Mouse (Mus musculus): ENCODE measurements around the gene Prcc.

Gene Prcc

DNA sequence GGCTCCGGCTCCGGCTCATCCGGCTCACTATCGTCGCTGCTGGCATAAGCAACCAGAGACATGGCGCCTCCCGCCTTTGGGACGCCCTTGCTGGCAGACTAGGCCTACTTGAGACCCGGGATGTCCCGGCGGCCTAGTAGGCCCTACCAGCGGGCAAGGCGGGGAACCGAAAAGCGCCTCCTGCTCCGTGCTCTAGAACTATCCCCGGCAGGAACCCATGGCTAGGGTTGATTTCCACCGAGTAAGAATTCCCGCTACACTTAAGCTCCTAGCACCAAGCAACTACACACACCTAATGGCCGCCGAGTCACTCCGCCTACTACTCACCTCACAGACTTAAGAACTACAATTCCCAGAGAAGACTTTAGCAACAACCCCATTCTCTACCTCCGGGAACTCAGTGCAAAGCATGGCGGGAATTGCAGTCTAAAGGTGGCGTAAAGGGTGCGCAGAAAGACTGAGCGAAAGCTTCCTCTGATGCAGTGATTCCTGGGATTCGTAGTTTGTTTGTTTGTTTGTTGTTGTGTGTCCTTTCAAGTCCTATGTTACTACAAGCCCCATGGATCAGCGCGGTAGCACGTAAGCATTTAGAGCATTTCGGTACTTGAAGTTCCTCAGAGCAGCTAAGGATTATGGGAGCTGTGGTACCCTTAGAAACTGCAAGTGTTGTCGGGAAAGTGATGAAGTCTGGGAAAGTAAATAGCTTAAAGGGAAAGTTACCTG is at the start of gene Prcc:
Prcc (minus strand) TSS at position 328 of the 723 bp plus-strand sequence.
- peak; percentile 98 for DNase-seq (ENCODE audit: low read depth)

DNA sequence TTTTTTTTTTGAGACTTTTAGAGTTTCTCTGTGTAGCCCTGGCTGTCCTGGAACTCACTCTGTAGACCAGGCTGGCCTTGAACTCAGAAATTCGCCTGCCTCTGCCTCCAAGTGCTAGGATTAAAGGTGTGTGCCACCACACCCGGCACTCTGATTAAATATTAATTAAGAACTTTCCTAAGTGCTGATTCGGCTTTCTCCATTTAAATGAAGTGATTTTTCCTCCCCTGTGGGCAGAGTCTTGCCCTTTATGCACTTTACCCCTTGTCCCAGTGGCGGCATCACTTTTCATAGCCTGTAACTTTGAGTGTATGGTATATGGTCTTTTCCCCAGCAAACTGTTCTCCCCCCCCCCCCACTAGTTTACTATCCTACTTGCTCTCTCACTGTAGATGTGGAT is 49.8 kb upstream of the Prcc start:
- DNase-seq (ENCODE audit: low read depth): no peak

DNA sequence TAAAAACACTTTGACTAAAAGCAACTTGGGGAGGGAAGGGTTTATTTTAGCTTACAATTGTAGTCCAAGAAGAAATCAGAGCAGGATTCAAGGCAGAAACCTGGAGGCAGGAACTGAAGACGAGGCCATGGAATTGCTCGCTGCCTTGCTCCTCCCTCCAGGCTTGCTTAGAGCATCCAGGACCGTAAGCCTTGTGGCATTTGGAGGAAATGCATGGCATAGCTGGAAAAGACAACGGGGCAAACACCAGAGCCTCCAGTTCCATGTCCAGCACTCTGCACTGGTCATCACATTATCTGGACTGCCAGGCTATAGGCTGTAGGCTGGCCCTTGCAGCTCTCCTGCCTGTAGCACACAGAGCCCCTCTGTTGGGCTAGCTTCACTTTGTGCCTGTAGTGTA is 49.1 kb upstream of the Prcc start:
- DNase-seq (ENCODE audit: low read depth): no peak

DNA sequence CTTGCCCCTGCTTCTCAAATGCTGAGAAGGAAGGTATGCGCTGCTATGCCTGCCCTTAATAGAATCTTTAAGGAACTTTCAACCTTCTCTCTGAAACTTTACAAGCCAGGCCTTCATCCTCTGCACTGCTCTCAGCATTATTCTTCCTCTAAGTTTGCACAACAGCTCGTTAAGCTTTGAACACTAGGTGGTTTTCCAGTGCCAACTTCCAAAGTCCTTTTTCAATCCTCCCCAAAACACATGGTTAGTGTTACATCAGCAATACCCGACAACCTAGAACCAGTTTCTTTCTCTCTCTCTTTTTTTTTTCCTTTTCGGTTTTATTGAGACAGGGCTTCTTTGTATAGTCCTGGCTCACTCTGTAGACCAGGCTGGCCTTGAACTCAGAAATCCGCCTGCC is 48.6 kb upstream of the Prcc start:
- DNase-seq (ENCODE audit: low read depth): no peak

DNA sequence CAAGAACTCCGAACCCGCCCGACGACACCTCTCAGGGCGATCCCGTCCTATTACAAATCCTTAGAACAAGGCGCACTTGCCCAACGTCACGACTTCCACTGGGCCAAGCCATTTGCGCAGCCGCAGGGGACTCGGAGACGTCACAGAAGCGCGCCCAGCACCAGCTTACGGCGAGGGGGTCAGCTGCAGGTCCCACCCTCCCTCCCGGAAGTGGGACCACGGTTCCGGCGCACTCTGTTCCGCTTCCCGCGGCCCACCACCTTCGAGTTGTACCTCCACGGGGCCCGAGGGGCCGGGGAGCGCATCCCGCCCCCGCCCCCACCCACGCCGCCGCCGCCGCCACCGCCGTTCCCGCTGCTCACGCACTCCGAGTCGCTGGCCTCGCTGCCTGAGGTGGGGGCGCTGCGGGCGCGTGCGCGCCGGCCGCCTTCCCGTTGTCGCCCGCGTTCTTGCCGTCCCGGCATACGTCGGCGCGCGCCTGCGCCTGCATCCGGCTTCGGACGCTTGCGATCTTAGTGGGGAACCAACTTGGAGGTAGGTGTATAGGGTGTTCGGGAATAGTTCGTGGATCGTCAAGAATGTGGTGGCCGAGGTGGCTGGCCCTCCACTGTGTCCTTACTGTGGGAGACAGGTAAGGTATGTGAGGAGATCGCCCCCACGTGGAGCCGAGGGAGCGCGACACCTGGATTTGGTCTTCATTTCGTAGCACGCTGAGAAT is 44.8 kb upstream of the Prcc start, which contains the start of the genes Isg20l2 and Rrnad1:
Isg20l2 (plus strand) TSS at position 237 of the 718 bp plus-strand sequence.
Rrnad1 (minus strand) TSS at position 640 of the 718 bp plus-strand sequence.
- peak; percentile 97 for DNase-seq (ENCODE audit: low read depth)

DNA sequence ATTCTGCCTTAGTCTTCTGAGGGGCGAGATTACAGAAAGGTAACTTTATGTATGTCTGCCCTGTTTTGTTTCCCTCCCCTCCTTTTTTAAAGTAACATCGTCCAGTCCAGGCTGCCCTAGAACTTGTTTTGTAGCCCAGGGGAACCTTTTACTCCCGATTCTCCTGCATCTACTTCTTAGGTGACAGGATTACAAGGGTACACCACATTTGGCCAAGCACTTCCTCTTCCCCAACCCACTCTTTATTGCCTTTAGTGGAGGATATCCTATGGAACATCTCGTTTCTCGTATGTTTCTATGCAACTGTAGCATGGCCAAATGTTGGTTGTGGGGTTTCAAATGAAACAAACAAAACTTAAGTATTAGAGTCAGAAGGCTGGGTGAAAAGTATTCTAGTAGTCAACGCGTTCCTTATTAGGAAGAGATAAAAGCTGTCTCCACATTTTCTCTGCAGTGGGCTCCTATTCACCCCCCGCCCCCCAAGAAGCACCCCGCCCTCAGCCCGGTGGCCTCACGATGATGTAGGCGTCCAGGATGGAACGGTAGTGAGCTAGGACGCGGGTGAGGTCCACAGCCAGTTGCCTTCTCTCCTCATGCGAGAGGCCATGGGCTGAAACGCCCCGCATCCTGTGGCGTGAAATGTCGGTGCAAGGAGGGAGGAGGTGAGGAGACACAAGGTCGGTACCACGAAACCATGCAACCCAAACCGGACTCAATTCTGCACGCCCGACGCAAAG is 44.1 kb upstream of the Prcc start:
- DNase-seq (ENCODE audit: low read depth): peak; percentile 21

DNA sequence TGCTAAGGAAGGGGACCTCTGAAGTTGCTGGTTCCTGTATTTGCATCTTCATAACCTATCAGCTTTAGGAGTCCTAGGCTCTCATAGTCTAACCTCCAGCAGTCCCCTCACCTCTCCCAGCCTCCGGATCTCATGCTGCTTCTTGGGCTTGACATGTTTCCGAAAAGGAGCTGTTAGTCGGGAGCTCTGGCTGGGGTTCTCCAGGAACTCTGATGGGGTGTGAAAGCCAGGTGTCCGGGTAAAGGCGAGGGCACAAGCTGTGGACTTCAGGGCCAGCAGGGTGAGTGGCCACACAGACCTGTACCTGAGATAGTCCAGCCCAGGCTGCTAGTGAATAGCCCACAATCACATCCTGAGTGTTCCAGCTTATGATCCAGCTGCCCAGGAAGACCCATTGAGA is 42.0 kb upstream of the Prcc start:
- DNase-seq (ENCODE audit: low read depth): no peak

DNA sequence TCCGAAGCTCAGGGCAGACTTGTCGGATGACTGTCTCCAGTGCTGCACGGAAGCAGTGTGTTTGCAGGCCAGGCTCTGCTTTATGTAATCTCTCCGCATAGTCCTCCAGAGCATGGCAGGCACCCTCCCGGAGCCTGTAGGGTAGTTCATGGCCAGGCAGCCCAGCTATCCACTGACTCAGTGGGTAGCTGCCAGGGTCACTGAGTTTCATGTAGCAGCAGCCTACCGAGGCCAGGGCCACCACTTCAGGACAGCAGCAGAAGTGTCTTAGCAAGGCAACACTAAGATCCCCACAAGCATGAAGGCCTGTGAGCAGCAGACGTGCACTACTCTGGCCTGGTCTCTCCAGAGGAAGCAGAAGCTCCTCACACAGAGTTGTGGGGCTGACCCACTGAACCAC is 39.6 kb upstream of the Prcc start:
- DNase-seq (ENCODE audit: low read depth): no peak

DNA sequence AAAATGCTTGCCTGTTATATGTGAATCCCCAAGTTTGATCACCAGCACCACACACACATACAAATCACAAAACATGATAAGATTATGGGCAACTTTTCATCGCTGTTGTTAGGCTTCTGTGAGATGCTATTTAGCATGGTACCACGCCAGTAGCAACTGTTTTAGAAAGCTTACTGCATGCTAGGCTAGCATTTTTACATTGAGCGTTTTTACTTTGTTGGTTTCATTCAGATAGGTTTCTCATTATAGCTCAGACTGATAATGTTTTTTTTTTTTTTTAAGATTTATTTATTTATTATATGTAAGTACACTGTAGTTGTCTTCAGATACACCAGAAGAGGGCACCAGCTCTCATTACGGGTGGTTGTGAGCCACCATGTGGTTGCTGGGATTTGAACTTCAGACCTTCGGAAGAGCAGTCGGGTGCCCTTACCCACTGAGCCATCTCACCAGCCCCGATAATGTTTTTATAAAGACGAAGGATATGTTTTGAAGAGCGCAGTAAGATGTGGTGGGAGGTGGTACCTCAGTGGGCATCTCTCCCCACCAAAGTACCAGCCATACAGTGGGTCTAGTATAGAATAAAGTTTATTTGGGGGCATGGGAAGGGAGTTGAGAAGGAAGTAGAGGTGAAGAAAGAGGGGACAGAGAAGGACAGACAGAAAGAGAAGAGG is 35.0 kb upstream of the Prcc start:
- DNase-seq (ENCODE audit: low read depth): peak; percentile 31

DNA sequence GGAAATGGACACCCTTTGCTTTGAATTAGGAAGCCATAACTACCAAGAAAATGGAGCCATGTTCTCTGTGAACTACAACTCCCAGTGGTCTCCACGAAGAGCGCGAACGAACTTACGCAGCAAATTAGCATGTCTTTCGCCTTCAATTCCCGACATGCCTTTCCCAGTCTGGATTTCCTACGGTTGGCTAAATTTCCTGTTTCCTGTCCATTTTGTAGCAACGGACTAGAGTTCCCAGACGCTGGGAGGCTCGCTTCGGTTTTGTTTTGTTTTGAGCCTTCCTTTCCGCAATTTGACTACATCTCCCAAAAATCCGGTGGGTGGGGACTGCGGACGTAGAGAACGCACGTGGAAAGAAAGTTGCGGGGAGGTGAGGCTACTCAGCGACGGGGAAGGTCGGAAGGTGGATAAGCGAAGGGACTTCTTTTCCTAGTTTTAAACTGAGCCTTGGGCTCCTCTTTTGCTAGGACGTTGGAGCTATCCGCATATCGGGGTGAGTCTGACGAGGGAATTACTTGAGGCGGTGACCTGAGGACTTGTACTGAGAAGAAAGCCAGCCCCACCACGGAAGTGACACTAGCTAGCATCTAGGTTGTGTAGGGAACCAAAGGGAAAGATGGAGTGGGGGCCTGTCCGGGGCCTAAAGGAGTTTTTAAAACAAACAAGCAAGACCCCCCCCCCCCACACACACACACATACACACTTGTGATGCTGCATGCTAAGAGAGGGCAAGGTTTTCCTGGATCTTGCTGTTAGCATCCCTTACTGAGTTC is 34.1 kb upstream of the Prcc start, which contains the start of gene Mrpl24:
Mrpl24 (plus strand) TSS at position 171 of the 773 bp plus-strand sequence.
- peak; percentile 89 for DNase-seq (ENCODE audit: low read depth)

DNA sequence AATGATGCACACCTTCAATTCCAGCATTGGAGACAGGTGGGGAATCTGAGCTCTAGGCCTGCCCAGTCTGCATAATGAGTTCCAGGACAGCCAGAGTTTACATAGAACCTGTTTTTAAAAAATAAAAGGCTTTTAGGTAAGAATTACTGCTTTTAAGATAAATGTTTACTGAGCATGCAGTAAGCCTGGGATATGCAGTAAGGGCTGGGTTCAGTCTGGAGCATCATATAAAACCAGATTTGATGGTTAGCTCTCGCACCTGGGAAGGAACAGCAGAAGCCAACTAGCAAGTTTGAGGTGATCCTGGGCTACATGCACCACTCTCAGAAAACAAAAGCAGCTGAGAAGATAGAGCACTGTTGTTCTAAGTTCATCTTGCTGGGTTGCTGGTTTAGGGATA is 33.1 kb upstream of the Prcc start:
- DNase-seq (ENCODE audit: low read depth): no peak

DNA sequence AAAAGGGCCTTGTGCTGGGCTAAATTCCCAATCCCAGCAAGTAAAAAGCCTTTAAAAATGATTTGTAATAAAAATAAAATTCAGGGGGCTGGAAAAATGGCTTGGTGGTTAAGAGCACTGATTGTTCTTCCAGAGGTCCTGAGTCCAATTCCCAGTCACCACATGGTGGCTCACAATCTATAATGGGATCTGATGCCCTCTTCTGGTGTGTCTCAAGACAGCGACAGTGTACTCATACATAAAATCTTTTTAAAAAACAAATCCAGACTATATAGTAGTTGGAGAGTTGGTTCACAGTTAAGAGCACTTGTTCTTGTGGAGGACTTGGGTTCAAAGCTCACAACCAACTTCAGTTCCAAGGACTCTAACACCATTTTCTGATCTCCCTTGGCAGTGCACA is 31.6 kb upstream of the Prcc start:
- no peak for DNase-seq (ENCODE audit: low read depth)

DNA sequence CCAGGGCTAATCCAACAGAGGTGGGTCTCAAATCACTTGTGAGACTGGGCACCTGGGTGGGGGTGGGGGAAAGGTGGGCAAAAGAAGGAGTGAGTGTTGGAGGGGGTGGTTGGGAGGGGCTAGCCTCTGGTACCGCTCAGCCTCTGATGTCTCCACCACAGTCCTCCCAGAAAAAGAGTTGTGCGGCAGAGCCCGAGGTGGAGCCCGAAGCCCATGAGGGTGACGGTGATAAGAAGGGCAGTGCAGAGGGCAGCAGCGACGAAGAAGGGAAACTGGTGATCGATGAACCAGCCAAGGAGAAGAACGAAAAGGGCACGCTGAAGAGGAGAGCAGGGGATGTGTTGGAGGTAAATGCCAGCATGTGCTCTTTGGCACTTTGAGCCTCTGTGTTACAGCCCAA is 28.5 kb upstream of the Prcc start:
- no peak for DNase-seq (ENCODE audit: low read depth)

DNA sequence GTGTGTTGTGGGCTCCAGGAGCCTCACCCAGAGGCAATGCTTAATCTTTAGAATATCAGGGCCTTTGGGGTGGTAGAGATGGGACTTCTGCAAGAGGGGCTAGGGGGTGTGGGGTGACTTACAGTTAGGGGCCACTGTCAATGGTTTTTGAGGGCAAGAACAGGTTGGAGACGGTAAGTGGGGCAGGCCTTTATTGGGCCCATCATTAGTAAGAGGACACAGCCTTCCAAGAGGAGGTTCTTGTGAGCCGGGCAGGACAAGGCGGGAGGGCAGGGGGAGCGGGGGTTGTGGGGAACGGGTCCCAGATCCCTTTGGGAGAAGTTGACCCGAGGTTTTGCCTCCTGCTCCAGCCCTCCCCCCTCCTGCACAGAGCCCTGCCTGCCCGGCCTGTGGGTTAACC is 28.1 kb upstream of the Prcc start:
- DNase-seq (ENCODE audit: low read depth): no peak

DNA sequence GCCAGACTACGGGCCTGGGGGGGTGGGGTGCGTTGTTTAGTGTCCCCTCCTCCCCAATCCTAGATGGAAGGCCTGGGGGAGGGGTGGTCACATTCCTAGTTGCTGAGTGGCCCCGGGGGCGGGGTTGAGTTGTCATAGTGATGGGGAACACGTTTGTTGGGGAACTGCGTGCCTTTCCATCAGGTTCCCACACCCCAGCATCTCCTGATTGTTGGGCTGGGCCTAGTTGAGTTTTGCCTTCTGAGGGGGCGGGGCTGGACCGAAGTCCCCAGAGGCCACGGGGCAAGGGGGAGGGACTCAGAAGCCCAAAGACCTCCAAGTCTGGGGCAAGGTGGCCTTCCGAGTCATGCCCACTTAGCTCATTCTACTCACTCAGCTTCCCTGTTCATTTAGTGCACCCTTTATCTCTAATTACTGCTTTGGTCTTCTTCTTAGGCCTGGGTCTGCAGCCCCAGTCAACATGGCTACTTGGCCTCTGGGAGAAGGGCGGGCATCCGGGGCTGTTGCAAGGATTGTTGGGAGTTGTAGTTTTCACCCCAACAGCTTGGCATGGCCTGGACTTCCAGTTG is 25.2 kb upstream of the Prcc start:
- DNase-seq (ENCODE audit: low read depth): peak; percentile 55

DNA sequence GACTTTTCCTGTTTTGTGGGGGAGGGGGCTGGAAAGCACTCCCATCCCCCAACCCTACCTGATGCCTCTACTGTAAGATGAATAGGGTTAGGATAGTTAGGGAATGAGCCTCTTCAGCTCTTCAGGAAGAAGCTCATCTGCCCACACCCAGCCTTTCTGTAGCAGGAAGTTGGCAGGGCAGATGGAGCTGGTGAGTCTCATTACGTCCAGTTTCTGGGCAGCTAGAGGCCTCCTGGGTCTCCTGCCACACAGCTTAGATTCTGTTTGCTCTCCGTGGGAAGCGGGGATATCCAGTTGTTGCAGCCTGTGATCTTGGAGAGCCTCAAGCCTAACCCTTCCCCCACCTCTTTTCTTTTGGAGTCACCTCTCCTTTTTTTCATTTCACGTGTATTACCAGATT is 24.5 kb upstream of the Prcc start:
- DNase-seq (ENCODE audit: low read depth): peak; percentile 40

DNA sequence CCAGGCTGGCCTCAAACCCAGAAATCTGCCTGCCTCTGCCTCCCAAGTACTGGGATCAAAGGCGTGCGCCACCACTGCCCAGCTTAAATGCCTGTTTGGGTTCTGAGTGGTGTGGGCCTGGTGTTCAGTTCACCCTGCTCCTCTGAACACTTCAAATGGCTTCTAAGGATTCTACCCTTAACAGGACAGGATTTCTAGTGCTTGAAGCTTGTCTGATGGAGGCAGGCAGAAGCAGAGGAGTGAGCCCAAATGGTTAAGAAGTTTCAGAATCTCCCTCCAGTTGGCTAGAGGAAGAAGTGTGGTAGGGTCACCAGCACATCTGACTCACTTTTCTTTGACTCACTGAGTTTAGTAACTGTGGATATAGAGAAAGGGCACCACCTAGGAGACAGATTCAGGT is 24.0 kb upstream of the Prcc start:
- DNase-seq (ENCODE audit: low read depth): no peak

DNA sequence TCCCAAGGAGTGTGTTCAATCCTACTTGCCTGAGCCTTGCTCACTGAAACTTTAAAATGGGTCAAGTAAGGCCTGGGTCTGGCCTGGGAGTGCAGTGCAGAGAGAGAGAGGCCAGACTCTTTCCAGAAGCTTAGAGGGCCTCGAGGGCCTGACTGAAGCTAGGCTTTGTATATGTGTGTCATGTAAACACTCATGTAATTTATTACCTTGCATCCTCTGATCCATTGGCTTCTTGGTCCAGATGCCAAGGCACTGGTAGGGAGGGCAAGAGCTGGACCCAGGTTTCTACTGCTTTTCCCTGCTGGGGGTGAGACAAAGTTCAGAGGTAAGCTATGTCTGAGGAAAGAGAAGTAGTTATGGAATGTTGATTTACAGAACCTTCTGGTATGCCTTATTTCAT is 22.5 kb upstream of the Prcc start:
- no peak for DNase-seq (ENCODE audit: low read depth)

DNA sequence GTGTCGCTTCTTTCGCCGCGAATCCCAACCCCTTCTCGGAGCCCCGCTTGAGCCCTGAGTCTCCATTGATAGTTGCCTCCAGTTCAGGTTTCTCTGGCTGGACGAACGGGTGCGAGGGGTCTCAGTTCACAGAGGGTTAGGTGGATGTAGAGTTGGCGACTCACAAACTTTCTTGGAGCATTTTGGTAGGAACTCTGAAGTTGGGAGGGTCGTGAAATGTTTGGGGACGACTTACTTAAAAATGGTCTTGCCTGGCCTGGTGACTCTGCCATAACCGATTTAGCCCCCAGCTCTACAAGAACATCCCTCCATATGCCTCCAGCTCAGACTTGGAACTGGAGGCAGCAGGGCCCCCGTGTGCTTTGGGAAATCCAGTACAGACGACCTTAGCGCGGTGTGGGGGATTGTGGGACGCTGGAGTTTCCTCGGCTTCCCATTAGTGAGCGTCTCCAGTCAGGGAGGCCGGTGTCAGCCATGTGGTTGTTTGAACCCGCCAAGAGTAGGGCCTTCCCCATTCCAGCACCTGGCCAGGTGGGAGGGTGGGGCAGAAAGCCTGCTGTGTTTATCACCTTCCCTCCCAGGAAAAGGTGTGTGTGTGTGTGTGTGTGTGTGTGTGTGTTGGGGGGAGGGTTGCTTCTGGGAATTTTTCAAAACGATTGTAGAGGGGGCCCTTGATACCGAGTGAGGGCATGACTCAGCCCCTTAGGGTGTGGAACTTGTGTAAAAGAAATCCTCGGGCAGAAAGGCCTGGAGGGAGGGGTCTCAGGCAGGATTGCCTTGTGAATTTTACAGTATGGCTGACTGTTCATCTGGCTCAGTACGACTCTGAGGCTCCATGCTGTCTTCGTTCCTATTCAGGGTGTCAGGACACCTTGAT is 21.8 kb upstream of the Prcc start:
- peak; percentile 54 for DNase-seq (ENCODE audit: low read depth)

DNA sequence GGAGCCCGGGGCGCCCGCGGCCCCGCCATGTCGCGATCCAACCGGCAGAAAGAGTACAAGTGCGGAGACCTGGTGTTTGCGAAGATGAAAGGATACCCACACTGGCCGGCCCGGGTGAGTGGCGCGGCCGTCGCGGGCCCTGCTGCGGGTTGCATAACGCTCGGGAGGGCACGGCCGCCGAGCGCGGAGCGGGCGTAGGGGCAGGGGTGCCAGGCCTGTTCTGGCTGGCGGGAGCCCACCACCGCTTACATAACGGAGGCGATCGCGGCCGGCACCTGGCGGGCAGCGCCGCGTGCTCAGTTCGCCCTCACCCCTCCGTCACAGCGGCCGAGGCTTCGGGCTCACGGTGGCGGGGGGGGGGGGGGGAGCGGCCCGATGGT is 21.2 kb upstream of the Prcc start:
- no peak for DNase-seq (ENCODE audit: low read depth)

Measured in induced T-regulatory cell, adult 2 months (primary cell).